Mouse (Mus musculus) heart, postnatal 4 days (tissue): ENCODE data around the gene Lactbl1. TPM values are rescaled to one million over a fixed set of nuclear protein-coding genes. Genes with fewer than 3 reads are reported as not detected.

Experiments
- DNase-seq: peaks from one replicate; pipeline ENCODE4 v3.0.0; 2021
- microRNA-seq, 2 experiments: library from miRNA; unstranded; fragments of <30 nt; microRNA quantifications; one replicate each; pipeline ENCODE4 v1.2.0; 2021 to 2022
- total RNA-seq, 2 experiments: library from RNA; stranded (reverse); gene quantifications; 2 replicates each; pipeline ENCODE4 v1.2.3; 2021

Gene Lactbl1
- total RNA-seq, 2 experiments from 2014 or later: not detected

GRCm38 (mm10) chr4:136684485-136684884 lies 62.1 kb downstream of the Lactbl1 start:
- DNase-seq: peak; percentile 32

- no peak for DNase-seq
These were observed 63.0 kb downstream of the Lactbl1 start for GRCm38 (mm10) chr4:136685431-136685869.

- no peak for DNase-seq
These were observed 65.7 kb downstream of the Lactbl1 start for GRCm38 (mm10) chr4:136688113-136688512.

Small RNA genes within 50 kb of the gene (microRNA-seq; reads per million reads assigned to microRNA genes)
- 0 reads per million in 2 experiments for gene Gm22180

Other genes with a start within 250 kb of the Lactbl1 start
- not detected for gene Htr1d, start 199.1 kb upstream of the Lactbl1 start, total RNA-seq
- gene 6030445D17Rik, start 160.4 kb upstream of the Lactbl1 start, total RNA-seq: under 1 TPM; 0.34 to 0.45 TPM
- gene Luzp1, start 152.9 kb upstream of the Lactbl1 start, total RNA-seq: 10 to 100 TPM; 58.4 to 62.3 TPM
- gene Kdm1a, start 19.9 kb upstream of the Lactbl1 start, total RNA-seq: 10 to 100 TPM; 59.1 to 60.3 TPM
- not detected for gene Tex46, start 12.2 kb upstream of the Lactbl1 start, total RNA-seq
- gene Ephb2, start 213.4 kb downstream of the Lactbl1 start, total RNA-seq: 1 to 10 TPM; 1.9 to 2.3 TPM